Mouse (Mus musculus): ENCODE data around the gene Zbtb21.
A peak's percentile ranks its signal among the peaks of the same experiment; 100 is the strongest.
"Not testable (repeated sequence)": the region's sequence is repeated elsewhere in the genome, so short reads cannot be mapped to it uniquely, and the experiment has no call there.

Zbtb21 gene

GRCm38 (mm10) chr16:97962151-97962948 lies at the start of gene Zbtb21, which contains the start of gene C2cd2:
TSS of gene Zbtb21 (minus strand) at chr16:97962622.
TSS of gene C2cd2 (minus strand) at chr16:97962598.
- DNase-seq (ENCODE audit: low spot score in 2 of 2) = peak; percentile 97

DNA sequence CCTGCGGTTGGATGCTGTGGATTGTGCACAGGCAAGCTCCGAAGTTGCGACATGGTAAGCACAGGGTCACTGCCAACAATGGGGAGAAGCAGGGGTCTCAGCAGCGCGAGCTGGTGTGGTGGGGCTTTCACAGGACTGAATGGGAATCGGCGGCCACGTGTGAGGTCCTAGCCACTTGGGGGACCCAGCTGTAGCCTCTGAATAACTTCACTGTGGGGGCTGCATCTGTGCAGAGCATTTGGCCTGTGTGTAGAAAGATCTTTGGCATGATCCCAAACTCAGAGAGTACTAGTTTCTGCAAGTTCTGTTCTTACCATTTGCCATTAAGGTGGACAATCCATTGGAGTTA lies 34.9 kb upstream of the Zbtb21 start:
- DNase-seq (ENCODE audit: low spot score in 2 of 2) = not testable (repeated sequence)

GRCm38 (mm10) chr16:97996616-97997382 lies 34.4 kb upstream of the Zbtb21 start, which contains the start of gene B230307C23Rik:
TSS of gene B230307C23Rik (plus strand) at chr16:97997315.
- DNase-seq (ENCODE audit: low spot score in 2 of 2) = peak; percentile 89 to 92

DNA sequence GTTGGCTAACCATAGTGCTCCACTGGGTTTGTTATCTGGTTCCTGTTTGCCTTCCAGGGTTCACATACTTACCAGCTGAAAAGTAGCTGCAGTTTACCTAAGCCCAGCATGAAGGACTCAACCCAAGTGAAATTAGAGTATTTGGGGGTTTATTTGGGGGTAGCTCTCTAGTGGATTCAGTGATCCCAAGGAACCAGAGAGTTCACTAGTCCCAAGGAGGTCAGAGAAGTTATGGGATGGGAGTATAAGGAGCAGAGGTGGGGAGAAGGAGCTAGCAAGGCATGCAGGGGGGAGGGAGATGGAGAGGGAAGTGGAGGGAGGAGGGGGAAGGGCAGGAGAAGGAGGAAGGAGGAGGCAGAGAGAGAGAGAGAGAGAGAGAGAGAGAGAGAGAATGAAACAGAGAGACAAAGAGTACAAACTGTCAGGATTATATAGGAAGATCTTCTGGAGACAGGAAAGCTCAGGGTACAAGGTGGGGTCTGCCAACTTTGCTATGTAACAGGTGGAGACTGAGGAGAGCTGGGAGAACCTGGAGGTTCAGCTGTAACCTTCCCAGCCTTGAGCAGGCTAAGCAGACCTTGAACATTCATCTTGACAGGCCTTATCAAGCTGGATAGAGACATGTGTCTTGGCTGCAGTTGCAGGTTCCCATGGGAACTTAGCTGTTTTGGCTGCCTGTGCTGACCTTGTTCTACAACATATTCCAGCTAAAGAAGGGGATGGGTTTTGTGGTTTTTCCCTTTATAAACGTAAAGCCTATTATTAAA lies 33.6 kb upstream of the Zbtb21 start:
- no peak for DNase-seq (ENCODE audit: low spot score in 2 of 2)

- not testable (repeated sequence) for DNase-seq (ENCODE audit: low spot score in 2 of 2)
Observed at GRCm38 (mm10) chr16:97992477-97992876, 30.1 kb upstream of the Zbtb21 start.

- DNase-seq (ENCODE audit: low spot score in 2 of 2) = no peak
Observed at GRCm38 (mm10) chr16:97991517-97991916, 29.1 kb upstream of the Zbtb21 start.

DNA sequence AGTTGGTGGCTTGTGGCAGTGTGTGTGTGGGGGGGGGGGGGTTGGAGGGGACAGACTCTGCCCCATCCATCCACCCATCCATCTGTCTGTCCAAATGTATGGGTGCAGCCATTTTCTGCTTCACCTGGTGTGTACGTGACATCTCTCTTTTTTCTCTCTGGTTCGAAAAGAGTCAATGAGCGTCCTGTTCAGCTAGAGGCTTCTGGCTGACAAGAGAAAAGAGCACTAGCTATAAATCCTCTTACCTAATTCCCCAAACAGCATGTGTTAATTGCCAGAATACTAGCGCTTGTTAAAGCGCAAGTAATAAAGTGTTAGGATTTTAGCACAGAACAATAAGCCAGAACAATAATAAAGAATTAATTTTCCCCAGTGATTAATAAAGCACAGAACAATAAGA lies 22.2 kb upstream of the Zbtb21 start:
- no peak for DNase-seq (ENCODE audit: low spot score in 2 of 2)

DNA sequence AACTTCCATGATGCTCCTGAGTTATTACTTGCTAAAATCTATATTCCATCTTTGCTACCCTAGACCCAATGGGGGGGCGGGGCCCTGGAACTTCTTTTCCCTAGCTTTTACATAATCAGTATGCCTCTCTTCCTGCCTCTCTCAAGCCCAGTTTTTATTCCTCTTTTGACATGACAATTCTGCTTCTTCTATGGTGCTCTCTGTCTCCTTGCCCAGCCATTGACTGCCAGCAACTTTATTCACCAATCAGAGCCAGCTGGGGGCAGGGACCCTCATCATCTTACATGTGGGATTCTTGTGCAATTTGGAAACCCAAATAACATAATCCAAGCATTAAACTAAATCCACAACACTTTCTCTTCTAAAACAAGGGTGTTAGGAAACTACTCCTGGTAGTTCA lies 18.9 kb upstream of the Zbtb21 start:
- DNase-seq (ENCODE audit: low spot score in 2 of 2) = no peak

- DNase-seq (ENCODE audit: low spot score in 2 of 2) = no peak
Observed at GRCm38 (mm10) chr16:97977722-97978121, 15.3 kb upstream of the Zbtb21 start.

DNA sequence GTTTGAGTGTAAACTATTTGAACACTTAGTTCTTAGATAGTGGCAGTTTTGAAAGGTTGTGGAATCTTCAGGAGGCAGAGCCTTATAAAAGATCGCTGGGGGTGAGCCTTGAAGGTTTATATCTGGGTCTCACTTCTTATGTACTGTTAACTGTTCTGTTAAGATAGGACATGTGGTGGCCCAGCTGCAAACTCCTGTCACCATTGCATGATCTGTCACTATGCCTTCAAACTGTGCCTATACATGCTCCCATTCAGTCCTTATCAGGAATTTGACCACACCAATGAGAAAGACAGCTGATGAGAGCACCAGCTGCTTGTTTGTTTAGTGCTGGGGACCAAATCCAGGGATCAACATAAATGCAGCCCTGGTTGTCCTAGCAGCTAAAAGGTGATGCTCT lies 14.9 kb upstream of the Zbtb21 start:
- DNase-seq (ENCODE audit: low spot score in 2 of 2) = no peak

- DNase-seq (ENCODE audit: low spot score in 2 of 2) = no peak
Observed at GRCm38 (mm10) chr16:97963956-97964540, 1.6 kb upstream of the Zbtb21 start.

DNA sequence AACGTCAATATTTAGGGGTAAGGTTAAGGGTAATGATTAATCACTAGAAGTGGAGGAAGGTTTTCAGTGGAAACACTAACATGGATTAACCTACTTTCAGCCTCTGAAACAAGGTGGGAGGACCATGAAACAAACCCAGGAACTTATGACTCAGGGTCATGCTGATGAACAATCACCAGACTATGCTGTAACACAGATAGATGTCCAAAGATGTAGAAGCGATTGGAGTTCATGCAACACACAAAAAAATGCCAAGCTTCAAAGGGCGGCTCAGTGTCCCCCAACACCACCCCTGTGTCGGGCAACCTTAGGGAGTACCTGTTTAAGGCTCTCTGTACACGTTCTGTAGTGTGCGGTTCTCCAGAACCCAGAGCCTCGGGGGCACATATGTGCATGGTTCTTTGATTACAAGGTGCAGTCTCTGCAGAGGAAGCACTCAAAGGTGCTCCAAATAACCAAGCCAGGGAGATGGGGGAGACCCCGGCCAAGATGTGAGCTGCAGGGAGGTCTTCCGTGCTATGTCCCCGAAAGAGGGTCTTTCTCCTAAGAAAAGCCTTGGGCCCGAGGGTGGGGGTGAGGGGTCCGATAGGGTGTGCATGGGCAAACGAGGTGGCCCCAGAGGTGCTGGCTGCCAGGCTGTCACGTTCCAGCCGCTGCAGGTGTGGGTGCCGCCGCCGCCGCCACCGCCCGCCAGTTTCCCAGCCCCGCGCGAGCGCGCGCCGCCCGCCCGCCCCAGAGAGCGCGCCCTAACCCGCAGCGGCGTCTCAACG lies 856 bp downstream of the Zbtb21 start:
- no peak for DNase-seq (ENCODE audit: low spot score in 2 of 2)

DNA sequence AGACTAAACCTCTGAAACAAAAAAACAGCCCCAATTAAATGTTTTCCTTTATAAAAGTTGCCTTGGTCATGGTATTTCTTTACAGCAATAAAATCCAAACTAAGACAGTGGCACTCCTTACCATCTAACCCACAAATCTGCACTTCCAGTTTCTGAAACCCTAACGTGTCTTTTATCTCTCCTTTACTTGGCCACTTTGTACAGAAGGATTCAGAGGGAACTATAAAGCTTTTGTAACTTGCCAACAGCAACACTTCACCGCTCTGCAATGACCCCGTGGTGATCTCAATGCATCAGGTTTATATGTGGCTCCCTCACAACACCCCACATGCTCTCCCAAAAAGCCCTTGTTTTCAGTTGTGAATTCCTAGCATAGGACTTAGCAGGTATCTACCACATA lies 2.1 kb downstream of the Zbtb21 start:
- DNase-seq (ENCODE audit: low spot score in 2 of 2) = no peak

- no peak for DNase-seq (ENCODE audit: low spot score in 2 of 2)
Observed at GRCm38 (mm10) chr16:97958401-97958973, 3.9 kb downstream of the Zbtb21 start.

DNA sequence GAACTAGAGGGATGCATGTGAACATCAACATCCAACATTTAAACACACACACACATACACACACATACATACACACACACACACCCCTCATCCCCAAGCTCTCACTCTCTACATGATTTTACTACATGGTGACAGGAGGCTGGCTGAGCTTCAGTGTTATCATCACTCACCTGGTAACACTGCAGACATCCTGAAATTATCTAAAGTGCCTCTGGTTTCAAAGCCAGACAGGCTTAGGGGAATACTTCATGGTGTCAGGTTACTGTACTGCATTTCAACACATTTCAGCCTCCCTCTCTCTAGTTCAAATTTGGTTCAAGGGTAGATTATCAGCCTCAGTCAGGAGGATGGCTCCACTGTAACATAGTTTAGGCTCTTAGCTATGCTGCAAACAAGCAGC lies 4.8 kb downstream of the Zbtb21 start:
- DNase-seq (ENCODE audit: low spot score in 2 of 2) = no peak

GRCm38 (mm10) chr16:97956011-97956410 lies 6.4 kb downstream of the Zbtb21 start:
- DNase-seq (ENCODE audit: low spot score in 2 of 2) = no peak

DNA sequence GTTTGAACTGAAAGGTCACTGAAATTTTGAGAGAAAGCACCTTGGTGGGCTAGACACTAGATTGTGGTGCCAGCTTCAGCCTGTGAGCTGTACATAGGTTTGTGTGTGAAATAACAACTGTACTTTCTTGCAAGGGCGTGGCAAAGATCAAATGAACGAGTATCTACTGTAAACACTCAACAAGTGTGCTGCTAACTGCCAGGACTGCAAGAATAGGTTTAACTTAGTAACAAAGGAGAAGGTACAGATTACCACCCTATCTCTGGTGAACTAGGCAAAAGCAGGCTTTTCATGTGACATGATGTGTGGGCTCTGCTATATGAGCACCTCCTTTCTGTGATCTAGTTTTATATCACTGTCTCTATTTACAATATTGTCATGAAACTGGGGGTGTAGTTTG lies 9.1 kb downstream of the Zbtb21 start:
- DNase-seq (ENCODE audit: low spot score in 2 of 2) = no peak

GRCm38 (mm10) chr16:97952801-97953200 lies 9.6 kb downstream of the Zbtb21 start:
- DNase-seq (ENCODE audit: low spot score in 2 of 2) = no peak

GRCm38 (mm10) chr16:97952371-97952770 lies 10.1 kb downstream of the Zbtb21 start:
- DNase-seq (ENCODE audit: low spot score in 2 of 2) = no peak

DNA sequence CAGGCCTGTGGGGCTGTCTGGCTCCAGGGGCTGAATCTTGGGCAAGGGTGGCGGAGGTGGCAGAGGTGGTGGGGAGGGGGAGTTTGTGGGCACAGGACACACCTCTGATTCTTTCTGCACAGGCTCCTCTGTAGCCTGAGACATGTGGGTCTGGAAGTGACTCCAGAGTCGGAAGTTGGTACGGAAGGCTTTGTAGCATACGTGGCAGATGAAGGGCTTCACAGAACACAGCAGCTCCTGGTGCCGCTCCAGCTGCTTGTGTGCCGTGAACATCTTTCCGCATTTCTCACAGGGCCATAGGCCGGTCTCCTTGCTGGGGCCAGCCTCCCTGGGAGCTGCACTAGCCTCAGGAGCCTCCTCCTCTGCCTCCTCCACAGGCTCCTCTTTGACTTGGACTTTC lies 12.4 kb downstream of the Zbtb21 start:
- DNase-seq (ENCODE audit: low spot score in 2 of 2) = no peak

DNA sequence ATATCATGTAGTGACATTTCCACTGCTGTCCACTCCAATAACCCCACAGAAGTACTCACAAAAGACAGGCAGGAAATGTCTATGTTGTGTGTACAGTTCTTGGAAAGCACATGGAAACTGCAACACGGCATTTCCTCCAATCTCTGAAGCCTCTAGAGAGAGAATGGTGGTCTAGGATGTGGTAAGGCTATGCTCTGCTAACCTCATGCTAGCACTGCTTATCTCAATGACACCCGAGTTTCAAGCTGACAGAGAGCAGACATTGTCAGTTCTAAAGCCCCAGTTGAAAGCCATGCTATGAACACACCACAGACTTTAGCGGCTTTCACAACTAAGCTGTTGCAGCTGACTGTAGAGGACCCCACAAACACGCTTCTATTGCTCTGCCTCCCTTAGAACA lies 13.6 kb downstream of the Zbtb21 start:
- no peak for DNase-seq (ENCODE audit: low spot score in 2 of 2)

Measured in right cerebral cortex, adult 2 months (tissue).